Mouse (Mus musculus) neural tube, embryonic 14.5 days (tissue): ENCODE results near the gene Hnrnpul2. TPM values are rescaled to one million over a fixed set of nuclear protein-coding genes. Genes with fewer than 3 reads are reported as not detected.

Experiments
- ATAC-seq: fragments of 200-750 bp; cut with Nextera tagmentation; 2 replicates; pipeline ENCODE4 v1.8.0; 2017; ENCODE audit warnings: low read depth, mild to moderate bottlenecking, moderate TSS enrichment, moderate library complexity
- H3K27ac ChIP-seq: fragments of 300-500 bp; sonication (generic); 2 replicates; pipeline ENCODE4 v1.5.1; 2014; ENCODE audit warnings: low read depth, mild to moderate bottlenecking, control low read depth, low read length, moderate library complexity, mixed read lengths
- H3K27me3 ChIP-seq: fragments of 300-500 bp; sonication (generic); 2 replicates; pipeline ENCODE4 v1.6.1; 2014; ENCODE audit warnings: low read length; ENCODE audit not compliant: control insufficient read depth, insufficient read depth
- H3K36me3 ChIP-seq: fragments of 300-500 bp; sonication (generic); 2 replicates; pipeline ENCODE4 v1.6.1; 2014; ENCODE audit warnings: low read length, mixed read lengths; ENCODE audit not compliant: control insufficient read depth, insufficient read depth
- H3K4me1 ChIP-seq: fragments of 300-500 bp; sonication (generic); 2 replicates; pipeline ENCODE4 v1.6.1; 2014; ENCODE audit warnings: low read length; ENCODE audit not compliant: control insufficient read depth, insufficient read depth
- H3K4me2 ChIP-seq: fragments of 300-500 bp; sonication (generic); 2 replicates; pipeline ENCODE4 v1.6.1; 2014; ENCODE audit warnings: mild to moderate bottlenecking, low read depth, low read length, control low read depth
- H3K4me3 ChIP-seq: fragments of 300-500 bp; sonication (generic); 2 replicates; pipeline ENCODE4 v1.5.1; 2014; ENCODE audit warnings: low read depth, low read length, control low read depth, mixed read lengths
- H3K9ac ChIP-seq: fragments of 300-500 bp; sonication (generic); replicated peaks from 2 replicates; pipeline ENCODE4 v1.6.1; 2014; ENCODE audit warnings: low read depth, mild to moderate bottlenecking, control low read depth, low read length, mixed read lengths
- H3K9me3 ChIP-seq: fragments of 300-500 bp; sonication (generic); 2 replicates; pipeline ENCODE4 v1.6.1; 2016; ENCODE audit warnings: low read length; ENCODE audit not compliant: control insufficient read depth
- WGBS: fragments of 180-500 bp; shearing (Covaris S2); extraction: QIAGEN DNeasy Blood & Tissue Kit; methylation state at CpG from one replicate; pipeline ENCODE4 v1.1.7; 2014; 5-methylcytosine and 5-hydroxymethylcytosine counted together
- polyA plus RNA-seq: library from polyadenylated mRNA; unstranded; fragments of >200 nt; fragmentation: Nextera tagmentation; extraction: Ambion mirVana; gene quantifications from 2 replicates; pipeline ENCODE4 v1.2.1, GENCODE M21; 2014

The Hnrnpul2 gene
- polyA plus RNA-seq, 1 experiment from 2014 or later, result 9.5 TPM

- no peak for ATAC-seq
- H3K27ac ChIP-seq, result no peak overlapping the region
- H3K27me3 ChIP-seq, result no peaks in the 10 kb centered on the region
- WGBS, result 91% methylated on average over 7 of the region's 7 CpGs
- peak overlapping the region; percentile 67 for H3K9ac ChIP-seq
- peak overlapping the region; percentile 72 for H3K4me3 ChIP-seq
- no peaks in the 10 kb centered on the region for H3K9me3 ChIP-seq
- H3K4me1 ChIP-seq, result peaks cover 17% of the 10 kb centered on the region
- H3K36me3 ChIP-seq, result peaks cover 10% of the 10 kb centered on the region
- H3K4me2 ChIP-seq, result peak overlapping the region; percentile 66
Measured at GRCm38 (mm10) chr19:8841012-8841411, 21.2 kb downstream of the Hnrnpul2 start.

GRCm38 (mm10) chr19:8842961-8843360 lies 23.2 kb downstream of the Hnrnpul2 start:
- Histone ChIP-seq H3K9ac (no peak overlapping the region), H3K27me3 (no peaks in the 10 kb centered on the region), H3K4me3 (no peak overlapping the region), H3K4me2 (no peak overlapping the region), H3K4me1 (peaks cover 17% of the 10 kb centered on the region), H3K27ac (no peak overlapping the region), H3K9me3 (no peaks in the 10 kb centered on the region), H3K36me3 (peaks cover 21% of the 10 kb centered on the region)
- WGBS, result 92% methylated on average over 6 of the region's 6 CpGs
- no peak for ATAC-seq

- peaks cover 21% of the 10 kb centered on the region for H3K36me3 ChIP-seq
Measured at GRCm38 (mm10) chr19:8844371-8845129, 24.7 kb downstream of the Hnrnpul2 start.

GRCm38 (mm10) chr19:8848356-8848755 lies 28.5 kb downstream of the Hnrnpul2 start:
- no peak overlapping the region for H3K4me2 ChIP-seq
- H3K27me3 ChIP-seq, result no peaks in the 10 kb centered on the region
- H3K9me3 ChIP-seq, result no peaks in the 10 kb centered on the region
- peaks cover 16% of the 10 kb centered on the region; the same call in 1 of the 2 replicates for H3K36me3 ChIP-seq
- H3K4me1 ChIP-seq, result no peaks in the 10 kb centered on the region
- WGBS, result 84% methylated on average over 5 of the region's 5 CpGs
- no peak overlapping the region for H3K4me3 ChIP-seq
- no peak for ATAC-seq
- H3K9ac ChIP-seq, result no peak overlapping the region
- H3K27ac ChIP-seq, result no peak overlapping the region

More at GRCm38 (mm10) chr19:8844371-8845129, 24.7 kb downstream of the Hnrnpul2 start:
- H3K9me3 ChIP-seq, result no peaks in the 10 kb centered on the region
- H3K9ac ChIP-seq, result no peak overlapping the region
- peaks cover 17% of the 10 kb centered on the region for H3K4me1 ChIP-seq
- no peaks in the 10 kb centered on the region for H3K27me3 ChIP-seq
- H3K27ac ChIP-seq, result no peak overlapping the region
- no peak overlapping the region for H3K4me2 ChIP-seq
- no peak for ATAC-seq
- no peak overlapping the region for H3K4me3 ChIP-seq
- WGBS, result 59% methylated on average over 5 of the region's 5 CpGs

DNA sequence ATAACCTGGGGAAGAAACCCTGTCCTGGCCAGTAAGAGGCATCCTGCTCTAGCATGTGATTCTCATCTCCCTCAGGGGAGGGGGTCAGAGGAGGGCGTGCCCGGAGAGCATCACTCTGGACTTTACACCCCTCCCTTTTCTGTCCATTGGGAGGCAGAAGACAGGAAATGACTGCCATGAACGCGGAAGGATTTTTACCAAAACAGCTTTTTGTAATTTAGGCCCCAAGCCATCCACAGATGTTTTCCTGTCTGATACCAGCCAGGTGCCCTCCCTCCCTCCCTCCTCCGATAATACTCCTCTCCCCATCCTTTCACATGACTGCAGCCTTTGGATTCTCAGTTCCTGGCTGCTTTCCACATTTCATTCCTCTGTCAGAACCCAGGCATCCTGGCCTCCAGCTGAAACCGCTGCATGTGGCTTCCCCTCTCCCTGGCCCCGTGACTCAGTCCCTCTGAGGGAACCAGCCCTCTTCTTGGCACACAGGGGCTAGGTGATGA lies 30.6 kb downstream of the Hnrnpul2 start, which contains the start of gene Lrrn4cl:
Lrrn4cl (plus strand) TSS at position 367 of the 500 bp plus-strand sequence.
- Histone ChIP-seq H3K9me3 (no peaks in the 10 kb centered on the region), H3K9ac (no peak within 1 kb of the TSS), H3K4me1 (no peaks in the 10 kb centered on the region), H3K4me2 (no peak within 1 kb of the TSS), H3K27ac (no peak within 1 kb of the TSS), H3K4me3 (no peak within 1 kb of the TSS), H3K36me3 (peaks cover 16% of the 10 kb centered on the region; the same call in 1 of the 2 replicates), H3K27me3 (no peaks in the 10 kb centered on the region)
- WGBS, result 35% methylated on average over 7 of the region's 7 CpGs
- no peak; the same call in 1 of the 2 replicates for ATAC-seq

- Histone ChIP-seq H3K9ac (no peak overlapping the region), H3K27me3 (no peaks in the 10 kb centered on the region), H3K36me3 (peaks cover 5% of the 10 kb centered on the region; the same call in 1 of the 2 replicates), H3K27ac (no peak overlapping the region), H3K4me1 (no peaks in the 10 kb centered on the region), H3K4me2 (no peak overlapping the region), H3K9me3 (no peaks in the 10 kb centered on the region), H3K4me3 (no peak overlapping the region)
- WGBS, result 56% methylated on average over 7 of the region's 7 CpGs
- ATAC-seq, result no peak
Measured at GRCm38 (mm10) chr19:8851639-8852038, 31.8 kb downstream of the Hnrnpul2 start.

GRCm38 (mm10) chr19:8852236-8852928 lies 32.6 kb downstream of the Hnrnpul2 start:
- WGBS, result 58% methylated on average over 10 of the region's 10 CpGs
- no peaks in the 10 kb centered on the region for H3K4me1 ChIP-seq
- no peak overlapping the region for H3K4me2 ChIP-seq
- H3K4me3 ChIP-seq, result no peak overlapping the region
- H3K9me3 ChIP-seq, result no peaks in the 10 kb centered on the region
- H3K9ac ChIP-seq, result no peak overlapping the region
- no peaks in the 10 kb centered on the region for H3K27me3 ChIP-seq
- H3K27ac ChIP-seq, result no peak overlapping the region
- 0 out of 2 replicates have a peak, but pooled peaks cover 4% of the 10 kb centered on the region for H3K36me3 ChIP-seq
- no peak for ATAC-seq

GRCm38 (mm10) chr19:8853117-8853516 lies 33.3 kb downstream of the Hnrnpul2 start:
- Histone ChIP-seq H3K4me1 (no peaks in the 10 kb centered on the region), H3K4me3 (no peak overlapping the region), H3K4me2 (no peak overlapping the region), H3K27ac (no peak overlapping the region), H3K27me3 (no peaks in the 10 kb centered on the region), H3K36me3 (no peaks in the 10 kb centered on the region), H3K9me3 (no peaks in the 10 kb centered on the region), H3K9ac (no peak overlapping the region)
- WGBS, result 88% methylated on average over 3 of the region's 3 CpGs
- no peak for ATAC-seq

DNA sequence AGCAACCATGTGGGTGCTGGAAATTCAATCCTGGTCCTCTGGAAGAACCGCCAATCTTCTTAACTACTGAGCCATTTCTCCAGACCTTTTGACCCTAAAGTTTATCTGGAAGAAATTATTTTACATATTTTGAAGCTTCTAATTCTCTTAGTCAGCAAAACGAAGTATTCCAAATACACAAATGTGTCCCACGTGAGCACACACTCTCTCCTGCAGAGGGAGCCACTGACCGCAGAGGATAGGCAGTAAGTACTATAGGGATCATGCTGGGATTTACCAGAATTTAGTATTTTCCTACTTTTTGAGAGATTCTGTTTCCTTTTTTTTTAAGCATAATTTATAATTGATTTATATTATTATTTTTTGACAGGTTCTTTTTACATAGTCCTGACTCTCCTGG lies 37.9 kb downstream of the Hnrnpul2 start:
- H3K9ac ChIP-seq, result no peak overlapping the region
- H3K4me1 ChIP-seq, result no peaks in the 10 kb centered on the region
- no peaks in the 10 kb centered on the region for H3K27me3 ChIP-seq
- no peaks in the 10 kb centered on the region for H3K9me3 ChIP-seq
- WGBS, result 45% methylated on average over 4 of the region's 4 CpGs
- no peak overlapping the region for H3K4me2 ChIP-seq
- H3K4me3 ChIP-seq, result no peak overlapping the region
- no peaks in the 10 kb centered on the region for H3K36me3 ChIP-seq
- no peak overlapping the region for H3K27ac ChIP-seq
- ATAC-seq, result no peak
